ENCODE assay signal across 8 mouse cellular contexts in the genomic region with DNA sequence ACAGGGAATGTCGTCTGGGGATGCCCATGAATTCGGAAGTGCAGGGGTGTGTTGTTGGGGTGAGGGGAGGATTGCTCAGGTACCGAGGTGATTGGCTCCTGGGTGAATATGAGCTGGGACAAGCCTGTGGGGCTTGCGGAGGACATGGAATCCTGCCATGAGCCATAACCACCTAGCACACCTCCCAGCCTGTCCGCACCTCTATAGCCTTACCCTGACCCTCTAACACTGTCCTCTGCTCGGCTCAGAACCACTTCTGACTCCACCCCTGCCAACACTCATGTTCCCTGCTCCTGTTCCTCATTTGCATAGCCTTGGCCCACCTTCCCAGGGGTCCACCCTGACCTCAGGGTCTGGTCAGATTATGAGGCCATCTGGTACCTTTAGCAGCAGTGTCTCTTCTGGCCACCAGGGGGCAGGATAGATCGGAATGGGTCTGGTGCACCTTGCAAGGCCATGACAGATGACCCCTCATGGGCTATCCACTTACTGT. TPM values are rescaled to one million over a fixed set of nuclear protein-coding genes. Genes with fewer than 3 reads are reported as not detected.
DNase-seq lines count a peak whose midpoint lies in the region; ATAC-seq lines count a peak whose summit lies in the region.

No protein-coding gene starts in this region.

- no peak for DNase-seq in forebrain, embryonic 11.5 days (ENCODE audit: low spot score)
- DNase-seq in urinary bladder, postnatal 14 days (ENCODE audit: low spot score) = peak; percentile 40
- no peak for DNase-seq in urinary bladder, postnatal 4 days (ENCODE audit: low spot score in 2 of 2)
- DNase-seq in forelimb bud, embryonic 11.5 days (ENCODE audit: low read depth, low spot score) = peak; percentile 36
- peak; percentile 39 for DNase-seq in lung, postnatal 10 days
- DNase-seq in yolk sac, embryonic 10.5 days (ENCODE audit: low spot score) = peak; percentile 24
- DNase-seq in left cerebral cortex, postnatal 10 days (ENCODE audit: extremely low spot score in 1 of 2, low spot score in 2 of 2) = no peak

- ATAC-seq in forebrain, embryonic 12.5 days (ENCODE audit: low FRiP score) = peak; percentile 30; the same call in 1 of the 2 replicates
- no peak; the same call in 1 of the 2 replicates for ATAC-seq in forebrain, embryonic 11.5 days (replicated peaks; ENCODE audit: low FRiP score)

- peaks cover 28% of the 10 kb centered on the region for H3K4me1 ChIP-seq in forebrain, embryonic 12.5 days
- peaks cover 16% of the 10 kb centered on the region for H3K4me1 ChIP-seq in forebrain, embryonic 11.5 days (replicated peaks; ENCODE audit: control insufficient read depth, insufficient read depth, low read length)

- 48% methylated on average over 7 of the region's 7 CpGs for WGBS in forebrain, embryonic 12.5 days
- WGBS in forebrain, embryonic 11.5 days = 46% methylated on average over 7 of the region's 7 CpGs

- no peaks in the 10 kb centered on the region for H3K9me3 ChIP-seq in forebrain, embryonic 12.5 days
- no peaks in the 10 kb centered on the region for H3K9me3 ChIP-seq in forebrain, embryonic 11.5 days (ENCODE audit: control insufficient read depth, low read length)

- H3K36me3 ChIP-seq in forebrain, embryonic 12.5 days (replicated peaks) = no peaks in the 10 kb centered on the region
- H3K36me3 ChIP-seq in forebrain, embryonic 11.5 days (ENCODE audit: control insufficient read depth, insufficient read depth, low read length) = no peaks in the 10 kb centered on the region

- intact Hi-C loops in left cerebral cortex, postnatal 10 days (cut with DNase I) = no loop called here

- H3K27ac ChIP-seq in forebrain, embryonic 12.5 days = no peak overlapping the region
- no peak overlapping the region for H3K27ac ChIP-seq in forebrain, embryonic 11.5 days (ENCODE audit: low read depth, low read length)

- peaks cover 51% of the 10 kb centered on the region for H3K27me3 ChIP-seq in forebrain, embryonic 12.5 days
- H3K27me3 ChIP-seq in forebrain, embryonic 11.5 days (ENCODE audit: control insufficient read depth, insufficient read depth, low read length) = peaks cover 21% of the 10 kb centered on the region

- H3K9ac ChIP-seq in forebrain, embryonic 12.5 days = no peak overlapping the region
- H3K9ac ChIP-seq in forebrain, embryonic 11.5 days (ENCODE audit: low read length) = no peak overlapping the region

- no peak overlapping the region for H3K4me2 ChIP-seq in forebrain, embryonic 12.5 days
- H3K4me2 ChIP-seq in forebrain, embryonic 11.5 days (ENCODE audit: low read depth, low read length, severe bottlenecking) = no peak overlapping the region

- no peak overlapping the region for H3K4me3 ChIP-seq in forebrain, embryonic 12.5 days (replicated peaks)
- no peak overlapping the region for H3K4me3 ChIP-seq in forebrain, embryonic 11.5 days (ENCODE audit: low read depth, low read length)

RNA-seq across cellular contexts. Expression of gene Rap1gap, which starts 18.5 kb away (rescaled TPM):
- 7.3 and 8.6 TPM in 2 replicates for polyA plus RNA-seq in forebrain, embryonic 12.5 days (2016; fragmentation: Nextera tagmentation; extraction: Ambion mirVana)
- 4.4 and 7.7 TPM in 2 replicates for polyA plus RNA-seq in forebrain, embryonic 11.5 days (2014; fragmentation: Nextera tagmentation; extraction: Ambion mirVana)
- 100 to 1,000 TPM; 228 to 242 TPM for total RNA-seq in left cerebral cortex, postnatal 10 days (2021)

Comparison
In these comparisons a context has a peak if more than half of its experiments do, and no peak if none do; other contexts are left out.
1. DNase-seq: peak in urinary bladder, postnatal 14 days (single experiment), forelimb bud, embryonic 11.5 days (single experiment), lung, postnatal 10 days (single experiment) and yolk sac, embryonic 10.5 days (single experiment); none in forebrain, embryonic 11.5 days (single experiment), urinary bladder, postnatal 4 days (0 of 2) and left cerebral cortex, postnatal 10 days (0 of 2).